Mouse (Mus musculus): ENCODE results near the gene Tcf25. TPM values are rescaled to one million over a fixed set of nuclear protein-coding genes. Genes with fewer than 3 reads are reported as not detected.

Gene Tcf25
- polyA plus RNA-seq, 1 experiment from 2014 or later: 136 TPM

DNA sequence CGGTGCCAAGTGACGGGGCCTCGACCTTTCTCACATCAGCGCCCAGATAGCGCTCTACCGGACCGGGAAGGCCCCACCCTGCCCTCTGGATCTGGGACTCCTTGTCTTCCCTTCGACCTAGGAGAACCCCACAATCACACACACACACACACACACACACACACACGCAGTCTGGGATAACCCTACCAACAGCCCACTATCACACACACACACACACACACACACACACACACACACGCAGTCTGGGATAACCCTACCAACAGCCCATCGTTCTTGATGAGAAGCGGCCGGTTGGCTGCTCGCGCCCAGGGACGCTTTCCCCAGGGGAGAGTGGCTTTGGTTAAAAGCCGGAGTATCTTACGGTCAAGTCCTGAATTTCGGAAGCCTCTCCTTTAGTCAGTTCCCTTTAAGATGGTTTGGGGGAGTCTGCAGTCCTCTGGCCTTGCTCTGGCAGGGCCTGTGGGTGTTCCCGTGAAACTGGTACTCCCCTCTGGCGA, 40.4 kb upstream of the Tcf25 start:
- WGBS: 8% methylated on average over 21 of the region's 21 CpGs
- peaks cover 20% of the 10 kb centered on the region for H3K4me1 ChIP-seq (replicated peaks; ENCODE audit: control insufficient read depth, insufficient read depth, low read length)
- peak overlapping the region; percentile 66 for H3K9ac ChIP-seq (ENCODE audit: low read depth, low read length)
- no peaks in the 10 kb centered on the region for H3K36me3 ChIP-seq (ENCODE audit: control insufficient read depth, insufficient read depth, low read length)
- no peaks in the 10 kb centered on the region for H3K27me3 ChIP-seq (replicated peaks; ENCODE audit: control insufficient read depth, insufficient read depth, low read length)
- no peaks in the 10 kb centered on the region for H3K9me3 ChIP-seq (ENCODE audit: control insufficient read depth, low read length)
- peak overlapping the region; percentile 97 for H3K4me2 ChIP-seq
- peak overlapping the region; percentile 75 for H3K4me3 ChIP-seq (ENCODE audit: low read depth, low read length)
- H3K27ac ChIP-seq (ENCODE audit: low read depth, low read length): peak overlapping the region; percentile 42; the same call in 1 of the 2 replicates
- DNase-seq (ENCODE audit: low spot score): no peak
- ATAC-seq (replicated peaks; ENCODE audit: low FRiP score): peak; percentile 9

- ATAC-seq (replicated peaks; ENCODE audit: low FRiP score): no peak
- H3K27me3 ChIP-seq (replicated peaks; ENCODE audit: control insufficient read depth, insufficient read depth, low read length): no peaks in the 10 kb centered on the region
- WGBS: 13% methylated on average over 7 of the region's 7 CpGs
- no peaks in the 10 kb centered on the region for H3K36me3 ChIP-seq (ENCODE audit: control insufficient read depth, insufficient read depth, low read length)
- no peaks in the 10 kb centered on the region for H3K9me3 ChIP-seq (ENCODE audit: control insufficient read depth, low read length)
- H3K27ac ChIP-seq (ENCODE audit: low read depth, low read length): peak overlapping the region; percentile 51; the same call in 1 of the 2 replicates
- peak overlapping the region; percentile 97 for H3K4me2 ChIP-seq
- peak overlapping the region; percentile 75; the same call in 1 of the 2 replicates for H3K4me3 ChIP-seq (ENCODE audit: low read depth, low read length)
- DNase-seq (ENCODE audit: low spot score): no peak
- no peak overlapping the region for H3K9ac ChIP-seq (ENCODE audit: low read depth, low read length)
- H3K4me1 ChIP-seq (replicated peaks; ENCODE audit: control insufficient read depth, insufficient read depth, low read length): peaks cover 20% of the 10 kb centered on the region
These were observed 39.7 kb upstream of the Tcf25 start for GRCm38 (mm10) chr8:123333864-123334263.

GRCm38 (mm10) chr8:123334467-123334866, 39.1 kb upstream of the Tcf25 start:
- Histone ChIP-seq H3K27ac (ENCODE audit: low read depth, low read length) (peak overlapping the region; percentile 51), H3K36me3 (ENCODE audit: control insufficient read depth, insufficient read depth, low read length) (no peaks in the 10 kb centered on the region), H3K9me3 (ENCODE audit: control insufficient read depth, low read length) (no peaks in the 10 kb centered on the region), H3K9ac (ENCODE audit: low read depth, low read length) (no peak overlapping the region), H3K4me1 (replicated peaks; ENCODE audit: control insufficient read depth, insufficient read depth, low read length) (peaks cover 16% of the 10 kb centered on the region), H3K4me3 (ENCODE audit: low read depth, low read length) (no peak overlapping the region), H3K27me3 (replicated peaks; ENCODE audit: control insufficient read depth, insufficient read depth, low read length) (no peaks in the 10 kb centered on the region), H3K4me2 (peak overlapping the region; percentile 97)
- ATAC-seq (replicated peaks; ENCODE audit: low FRiP score) (no peak), DNase-seq (ENCODE audit: low spot score) (no peak)
- WGBS: 13% methylated on average over 1 of the region's 1 CpGs

- ATAC-seq (replicated peaks; ENCODE audit: low FRiP score) (no peak), DNase-seq (ENCODE audit: low spot score) (no peak)
- H3K4me2 ChIP-seq: no peak overlapping the region
- H3K4me3 ChIP-seq (ENCODE audit: low read depth, low read length): no peak overlapping the region
- no peak overlapping the region for H3K9ac ChIP-seq (ENCODE audit: low read depth, low read length)
- no peak overlapping the region for H3K27ac ChIP-seq (ENCODE audit: low read depth, low read length)
- H3K27me3 ChIP-seq (replicated peaks; ENCODE audit: control insufficient read depth, insufficient read depth, low read length): no peaks in the 10 kb centered on the region
- no peaks in the 10 kb centered on the region for H3K36me3 ChIP-seq (ENCODE audit: control insufficient read depth, insufficient read depth, low read length)
- H3K4me1 ChIP-seq (replicated peaks; ENCODE audit: control insufficient read depth, insufficient read depth, low read length): peaks cover 17% of the 10 kb centered on the region
- H3K9me3 ChIP-seq (ENCODE audit: control insufficient read depth, low read length): no peaks in the 10 kb centered on the region
- 87% methylated on average over 3 of the region's 3 CpGs for WGBS
These were observed 36.1 kb upstream of the Tcf25 start for GRCm38 (mm10) chr8:123337475-123337874.

DNA sequence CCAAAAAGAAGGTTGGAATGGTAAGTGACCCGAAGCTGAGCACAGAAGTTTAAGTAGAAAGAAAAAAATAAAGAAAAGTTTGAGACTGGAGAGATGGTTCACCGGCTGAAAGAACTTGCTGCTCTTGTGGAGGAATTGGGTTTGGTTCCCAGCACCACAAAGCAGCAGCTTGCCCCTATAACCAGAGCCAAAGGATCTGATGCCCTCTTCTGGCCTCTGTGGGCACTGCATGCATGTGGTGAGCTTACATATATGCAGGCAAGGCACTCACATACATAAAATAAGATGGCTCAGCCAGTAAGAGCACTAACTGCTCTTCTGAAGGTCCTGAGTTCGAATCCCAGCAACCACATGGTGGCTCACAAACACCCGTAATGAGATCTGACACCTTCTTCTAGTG, 33.5 kb upstream of the Tcf25 start:
- no peaks in the 10 kb centered on the region for H3K27me3 ChIP-seq (replicated peaks; ENCODE audit: control insufficient read depth, insufficient read depth, low read length)
- no peak overlapping the region for H3K4me3 ChIP-seq (ENCODE audit: low read depth, low read length)
- DNase-seq (ENCODE audit: low spot score) (no peak), ATAC-seq (replicated peaks; ENCODE audit: low FRiP score) (no peak)
- H3K4me1 ChIP-seq (replicated peaks; ENCODE audit: control insufficient read depth, insufficient read depth, low read length): peaks cover 15% of the 10 kb centered on the region; the same call in 1 of the 2 replicates
- no peaks in the 10 kb centered on the region for H3K36me3 ChIP-seq (ENCODE audit: control insufficient read depth, insufficient read depth, low read length)
- H3K4me2 ChIP-seq: no peak overlapping the region
- no peak overlapping the region for H3K9ac ChIP-seq (ENCODE audit: low read depth, low read length)
- H3K27ac ChIP-seq (ENCODE audit: low read depth, low read length): no peak overlapping the region
- no peaks in the 10 kb centered on the region for H3K9me3 ChIP-seq (ENCODE audit: control insufficient read depth, low read length)
- 93% methylated on average over 4 of the region's 4 CpGs for WGBS

GRCm38 (mm10) chr8:123341040-123342015, 32.2 kb upstream of the Tcf25 start:
- H3K4me2 ChIP-seq: no peak overlapping the region
- H3K27me3 ChIP-seq (replicated peaks; ENCODE audit: control insufficient read depth, insufficient read depth, low read length): no peaks in the 10 kb centered on the region
- ATAC-seq (replicated peaks; ENCODE audit: low FRiP score) (peak; percentile 68; the same call in 1 of the 2 replicates), DNase-seq (ENCODE audit: low spot score) (no peak)
- peaks cover 15% of the 10 kb centered on the region; the same call in 1 of the 2 replicates for H3K4me1 ChIP-seq (replicated peaks; ENCODE audit: control insufficient read depth, insufficient read depth, low read length)
- H3K4me3 ChIP-seq (ENCODE audit: low read depth, low read length): no peak overlapping the region
- H3K27ac ChIP-seq (ENCODE audit: low read depth, low read length): no peak overlapping the region
- H3K9me3 ChIP-seq (ENCODE audit: control insufficient read depth, low read length): no peaks in the 10 kb centered on the region
- no peak overlapping the region for H3K9ac ChIP-seq (ENCODE audit: low read depth, low read length)
- H3K36me3 ChIP-seq (ENCODE audit: control insufficient read depth, insufficient read depth, low read length): no peaks in the 10 kb centered on the region
- WGBS: 73% methylated on average over 27 of the region's 27 CpGs

DNA sequence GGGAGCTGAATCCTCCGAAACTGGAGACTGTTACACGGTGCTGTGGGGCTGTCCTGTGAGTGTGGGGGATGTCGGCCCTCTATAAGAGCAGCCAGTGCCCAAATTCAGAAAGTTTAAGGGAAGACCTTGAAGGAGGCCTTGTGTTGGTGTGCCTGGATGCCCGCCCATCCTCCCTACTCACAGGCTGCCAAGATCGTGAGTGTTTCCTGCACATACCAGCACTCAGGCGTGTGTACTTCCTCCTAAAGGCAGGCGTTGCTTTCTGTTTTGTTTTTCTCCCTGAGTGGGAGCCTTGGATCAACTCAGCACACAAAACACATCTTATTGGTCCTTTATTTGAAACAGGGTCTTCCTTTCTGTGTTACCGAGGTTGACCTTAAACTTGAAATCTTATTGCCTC, 31.3 kb upstream of the Tcf25 start:
- no peaks in the 10 kb centered on the region for H3K9me3 ChIP-seq (ENCODE audit: control insufficient read depth, low read length)
- H3K4me3 ChIP-seq (ENCODE audit: low read depth, low read length): no peak overlapping the region
- no peaks in the 10 kb centered on the region for H3K36me3 ChIP-seq (ENCODE audit: control insufficient read depth, insufficient read depth, low read length)
- H3K27ac ChIP-seq (ENCODE audit: low read depth, low read length): no peak overlapping the region
- WGBS: 67% methylated on average over 8 of the region's 8 CpGs
- no peak overlapping the region for H3K9ac ChIP-seq (ENCODE audit: low read depth, low read length)
- H3K4me2 ChIP-seq: no peak overlapping the region
- ATAC-seq (replicated peaks; ENCODE audit: low FRiP score) (no peak), DNase-seq (ENCODE audit: low spot score) (no peak)
- H3K4me1 ChIP-seq (replicated peaks; ENCODE audit: control insufficient read depth, insufficient read depth, low read length): peaks cover 15% of the 10 kb centered on the region; the same call in 1 of the 2 replicates
- no peaks in the 10 kb centered on the region for H3K27me3 ChIP-seq (replicated peaks; ENCODE audit: control insufficient read depth, insufficient read depth, low read length)

GRCm38 (mm10) chr8:123342911-123343310, 30.6 kb upstream of the Tcf25 start:
- Histone ChIP-seq H3K4me1 (replicated peaks; ENCODE audit: control insufficient read depth, insufficient read depth, low read length) (peaks cover 18% of the 10 kb centered on the region), H3K4me2 (no peak overlapping the region), H3K27ac (ENCODE audit: low read depth, low read length) (no peak overlapping the region), H3K4me3 (ENCODE audit: low read depth, low read length) (no peak overlapping the region), H3K27me3 (replicated peaks; ENCODE audit: control insufficient read depth, insufficient read depth, low read length) (no peaks in the 10 kb centered on the region), H3K9ac (ENCODE audit: low read depth, low read length) (no peak overlapping the region), H3K9me3 (ENCODE audit: control insufficient read depth, low read length) (no peaks in the 10 kb centered on the region), H3K36me3 (ENCODE audit: control insufficient read depth, insufficient read depth, low read length) (no peaks in the 10 kb centered on the region)
- 59% methylated on average over 7 of the region's 7 CpGs for WGBS
- ATAC-seq (replicated peaks; ENCODE audit: low FRiP score) (no peak), DNase-seq (ENCODE audit: low spot score) (no peak)
